Mouse (Mus musculus): ENCODE data around the gene Mapk8ip3.
"Not testable (repeated sequence)": the region's sequence is repeated elsewhere in the genome, so short reads cannot be mapped to it uniquely, and the experiment has no call there.

The Mapk8ip3 gene

GRCm38 (mm10) chr17:24936259-24937237 lies at the start of gene Mapk8ip3:
Gene Mapk8ip3, minus strand, starts transcription at chr17:24936977.
- peak; percentile 97 for DNase-seq

GRCm38 (mm10) chr17:24960852-24961715 lies 24.3 kb upstream of the Mapk8ip3 start:
- DNase-seq = no peak

GRCm38 (mm10) chr17:24960135-24960851 lies 23.5 kb upstream of the Mapk8ip3 start, which contains the start of gene Jpt2:
Gene Jpt2, minus strand, starts transcription at chr17:24960689.
- DNase-seq = peak; percentile 99

GRCm38 (mm10) chr17:24959371-24959770 lies 22.6 kb upstream of the Mapk8ip3 start:
- no peak for DNase-seq

GRCm38 (mm10) chr17:24953291-24953690 lies 16.5 kb upstream of the Mapk8ip3 start:
- DNase-seq = peak; percentile 64

- DNase-seq = no peak
Observed at GRCm38 (mm10) chr17:24950671-24951070, 13.9 kb upstream of the Mapk8ip3 start.

GRCm38 (mm10) chr17:24948204-24948603 lies 11.4 kb upstream of the Mapk8ip3 start:
- no peak for DNase-seq

GRCm38 (mm10) chr17:24943589-24943988 lies 6.8 kb upstream of the Mapk8ip3 start:
- not testable (repeated sequence) for DNase-seq

GRCm38 (mm10) chr17:24943036-24943435 lies 6.3 kb upstream of the Mapk8ip3 start:
- no peak for DNase-seq

GRCm38 (mm10) chr17:24942453-24942852 lies 5.7 kb upstream of the Mapk8ip3 start:
- peak; percentile 73 for DNase-seq

- DNase-seq = no peak
Observed at GRCm38 (mm10) chr17:24937266-24937665, 489 bp upstream of the Mapk8ip3 start.

- no peak for DNase-seq
Observed at GRCm38 (mm10) chr17:24935666-24936065, 1.1 kb downstream of the Mapk8ip3 start.

GRCm38 (mm10) chr17:24934926-24935325 lies 1.9 kb downstream of the Mapk8ip3 start:
- no peak for DNase-seq

- no peak for DNase-seq
Observed at GRCm38 (mm10) chr17:24933163-24933562, 3.6 kb downstream of the Mapk8ip3 start.

GRCm38 (mm10) chr17:24932431-24932830 lies 4.3 kb downstream of the Mapk8ip3 start:
- DNase-seq = no peak

- no peak for DNase-seq
Observed at GRCm38 (mm10) chr17:24929506-24929905, 7.3 kb downstream of the Mapk8ip3 start.

- DNase-seq = no peak
Observed at GRCm38 (mm10) chr17:24923246-24923645, 13.5 kb downstream of the Mapk8ip3 start.

- DNase-seq = no peak
Observed at GRCm38 (mm10) chr17:24913984-24914383, 22.8 kb downstream of the Mapk8ip3 start.

- DNase-seq = no peak
Observed at GRCm38 (mm10) chr17:24907591-24907990, 29.2 kb downstream of the Mapk8ip3 start.

GRCm38 (mm10) chr17:24903767-24904166 lies 33.0 kb downstream of the Mapk8ip3 start:
- no peak for DNase-seq

GRCm38 (mm10) chr17:24902671-24903474 lies 33.9 kb downstream of the Mapk8ip3 start:
- peak; percentile 65 for DNase-seq

- DNase-seq = no peak
Observed at GRCm38 (mm10) chr17:24902124-24902523, 34.7 kb downstream of the Mapk8ip3 start.

Measured in kidney, postnatal 10 days (tissue).